ENCODE assay signal across 9 mouse cellular contexts in genomic region chr2:172551081-172551720, GRCm38 (mm10). TPM values are rescaled to one million over a fixed set of nuclear protein-coding genes. Genes with fewer than 3 reads are reported as not detected.
DNase-seq lines count a peak whose midpoint lies in the region; ATAC-seq and TF ChIP-seq lines count a peak whose summit lies in the region.
"Had no signal": no experiment of that assay in that cellular context is flagged by ENCODE, and none has a peak within 500 bp of the region (broad histone marks: within the 10 kb centered on the region; RNA-seq: fewer than 3 reads in every experiment).

No protein-coding gene starts in this region.

- no peak overlapping the region for H3K9ac ChIP-seq in heart, postnatal 0 days (replicated peaks; ENCODE audit: low read depth, low read length)
- H3K9ac ChIP-seq in forebrain, embryonic 13.5 days = peak overlapping the region; percentile 77

- TF ChIP-seq EP300 in heart, postnatal 0 days (IDR thresholded peaks at IDR 0.05; ENCODE audit: low read depth) = no peak

- TF ChIP-seq CTCF in heart, postnatal 0 days (IDR thresholded peaks at IDR 0.05; ENCODE audit: low read depth) = no peak

- no peak overlapping the region for H3K4me2 ChIP-seq in heart, postnatal 0 days (ENCODE audit: low read depth, low read length)
- H3K4me2 ChIP-seq in forebrain, embryonic 13.5 days = peak overlapping the region; percentile 77

- under 1% methylated on average over 57 of the region's 57 CpGs for WGBS in heart, postnatal 0 days
- under 1% methylated on average over 57 of the region's 57 CpGs for WGBS in forebrain, embryonic 13.5 days

- H3K4me3 ChIP-seq in heart, postnatal 0 days (ENCODE audit: low read depth, low read length) = peak overlapping the region; percentile 30; the same call in 1 of the 2 replicates
- H3K4me3 ChIP-seq in forebrain, embryonic 13.5 days = peak overlapping the region; percentile 59

- H3K27ac ChIP-seq in heart, postnatal 0 days (ENCODE audit: low read depth) = no peak overlapping the region
- peak overlapping the region; percentile 51 for H3K27ac ChIP-seq in forebrain, embryonic 13.5 days

- no peaks in the 10 kb centered on the region for H3K9me3 ChIP-seq in heart, postnatal 0 days (replicated peaks; ENCODE audit: control insufficient read depth, low read length)
- H3K9me3 ChIP-seq in forebrain, embryonic 13.5 days (replicated peaks) = no peaks in the 10 kb centered on the region

- ATAC-seq in heart, postnatal 0 days (ENCODE audit: insufficient read depth, low read depth) = no peak
- no peak for ATAC-seq in forebrain, embryonic 13.5 days
- 0 out of 2 replicates have a peak, but pooled peaks have one; percentile 14 for ATAC-seq in megakaryocyte-erythroid progenitor cell, adult 5-6 weeks (replicated peaks; ENCODE audit: low FRiP score, low TSS enrichment, poor library complexity, severe bottlenecking)
- ATAC-seq in activated CD4-positive, CD25-positive, alpha-beta regulatory T cell, adult 4 months = no peak

- H3K4me1 ChIP-seq in heart, postnatal 0 days (ENCODE audit: control insufficient read depth, insufficient read depth) = peaks cover 8% of the 10 kb centered on the region
- H3K4me1 ChIP-seq in forebrain, embryonic 13.5 days = peaks cover 71% of the 10 kb centered on the region

- DNase-seq in heart, postnatal 0 days (ENCODE audit: low spot score) = no peak
- no peak for DNase-seq in heart, adult 9 months (ENCODE audit: low spot score in 2 of 2)
- DNase-seq in R1 (ENCODE audit: low read depth, low spot score) (peak; percentile 46), MN1 (ENCODE audit: low spot score) (no peak)
- no peak for DNase-seq in layer of hippocampus, adult 9-11 months

- H3K36me3 ChIP-seq in heart, postnatal 0 days (replicated peaks; ENCODE audit: control insufficient read depth, insufficient read depth, low read length) = no peaks in the 10 kb centered on the region
- H3K36me3 ChIP-seq in forebrain, embryonic 13.5 days (ENCODE audit: poor library complexity, severe bottlenecking) = 0 out of 2 replicates have a peak, but pooled peaks cover 6% of the 10 kb centered on the region

- H3K27me3 ChIP-seq in heart, postnatal 0 days (ENCODE audit: control insufficient read depth, insufficient read depth, low read length) = peaks cover 95% of the 10 kb centered on the region
- H3K27me3 ChIP-seq in forebrain, embryonic 13.5 days = peaks cover 93% of the 10 kb centered on the region

RNA-seq across cellular contexts. Expression of gene Tfap2c, which starts 1.8 kb away (rescaled TPM):
- total RNA-seq in heart, postnatal 0 days (2014; rRNA removed; ENCODE audit: low replicate concordance) = not detected in 2 replicates
- not detected in 2 replicates for polyA plus RNA-seq in heart, postnatal 0 days (2015; fragmentation: Nextera tagmentation; extraction: Ambion mirVana)
- 35.1 and 35.4 TPM in 2 replicates for polyA plus RNA-seq in forebrain, embryonic 13.5 days (2015; fragmentation: Nextera tagmentation; extraction: Ambion mirVana)
- not detected in 2 replicates for total RNA-seq in megakaryocyte-erythroid progenitor cell, adult 5-6 weeks (2014; fragmentation: Nextera tagmentation)
- total RNA-seq in megakaryocyte-erythroid progenitor cell, adult 5-6 weeks (2017) = not detected in 2 replicates
- polyA plus RNA-seq in activated CD4-positive, CD25-positive, alpha-beta regulatory T cell, adult 4 months (2017; shearing (Covaris generic)) = not detected
- total RNA-seq: neutrophil, adult 5-6 weeks had no signal

Comparison
In these comparisons a context has a peak if more than half of its experiments do, and no peak if none do; other contexts are left out.
1. RNA of gene Tfap2c, which starts 1.8 kb away (polyA plus RNA-seq): 35.1 to 35.4 TPM in forebrain, embryonic 13.5 days; not detected in activated CD4-positive, CD25-positive, alpha-beta regulatory T cell, adult 4 months and not detected in heart, postnatal 0 days; every median in the first group is over 10 times any median in the second.